50 mouse cellular contexts compared by ENCODE assay signal in the genomic region with DNA sequence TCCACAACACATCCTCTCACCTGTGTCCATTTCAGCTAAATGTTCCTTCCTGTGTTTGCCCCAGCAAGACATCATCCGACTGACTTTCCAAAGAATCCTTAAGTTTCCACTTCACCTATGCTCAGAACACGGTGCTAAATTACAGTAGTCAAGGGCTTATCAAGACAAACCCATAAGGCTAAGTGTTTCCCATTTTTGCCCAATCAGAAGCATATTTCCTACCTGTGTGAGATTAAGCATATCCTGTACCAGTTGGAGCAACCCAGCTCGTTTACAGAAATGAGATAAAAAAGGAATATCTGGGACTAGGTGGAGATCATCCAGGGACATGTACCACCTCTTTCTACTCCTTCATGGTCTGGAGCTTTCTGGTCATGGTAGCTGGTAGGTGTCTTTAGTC. TPM values are rescaled to one million over a fixed set of nuclear protein-coding genes. Genes with fewer than 3 reads are reported as not detected.
"Had no signal": no experiment of that assay in that cellular context is flagged by ENCODE, and none has a peak within 500 bp of the region (broad histone marks: within the 10 kb centered on the region; RNA-seq: fewer than 3 reads in every experiment).

No protein-coding gene starts in this region.

- H3K4me3 ChIP-seq: heart, embryonic 10.5 days; heart, embryonic 12.5 days; heart, embryonic 13.5 days; heart, embryonic 15.5 days; hindbrain, embryonic 10.5 days; hindbrain, embryonic 12.5 days; hindbrain, embryonic 13.5 days; hindbrain, embryonic 15.5 days; intestine, embryonic 15.5 days; kidney, embryonic 15.5 days; layer of hippocampus, adult 2 months; left cerebral cortex, adult 2 months had no signal

- DNase-seq: heart, postnatal 10 days; heart, postnatal 14 days; heart, postnatal 36 days; kidney, adult 11 months; kidney, adult 18-20 months; kidney, adult 2 months; kidney, adult 8-10 months; kidney, adult 9 months; kidney, postnatal 10 days; kidney, postnatal 14 days; kidney, postnatal 25 days; kidney, postnatal 36 days; kidney, postnatal 4 days; layer of hippocampus, adult 9-11 months; layer of hippocampus, postnatal 36 days had no signal

- H3K9me3 ChIP-seq: heart, embryonic 10.5 days; heart, embryonic 13.5 days; heart, embryonic 15.5 days; hindbrain, embryonic 12.5 days; hindbrain, embryonic 13.5 days; hindbrain, embryonic 15.5 days; intestine, embryonic 15.5 days; kidney, embryonic 15.5 days had no signal

- H3K9ac ChIP-seq: heart, embryonic 12.5 days; heart, embryonic 13.5 days; heart, embryonic 15.5 days; hindbrain, embryonic 12.5 days; hindbrain, embryonic 13.5 days; hindbrain, embryonic 14.5 days; hindbrain, embryonic 15.5 days; intestine, embryonic 15.5 days; kidney, embryonic 15.5 days had no signal

- H3K4me1 ChIP-seq: heart, embryonic 10.5 days; heart, embryonic 12.5 days; hindbrain, embryonic 12.5 days; hindbrain, embryonic 13.5 days; hindbrain, embryonic 15.5 days; intestine, embryonic 15.5 days had no signal

- H3K36me3 ChIP-seq: heart, embryonic 10.5 days; heart, embryonic 12.5 days; heart, embryonic 13.5 days; heart, embryonic 15.5 days; hindbrain, embryonic 10.5 days; hindbrain, embryonic 12.5 days; hindbrain, embryonic 13.5 days; hindbrain, embryonic 15.5 days; intestine, embryonic 15.5 days; kidney, embryonic 15.5 days had no signal

- H3K27ac ChIP-seq: heart, embryonic 10.5 days; heart, embryonic 13.5 days; heart, embryonic 15.5 days; hindbrain, embryonic 10.5 days; hindbrain, embryonic 12.5 days; hindbrain, embryonic 13.5 days; hindbrain, embryonic 14.5 days; hindbrain, embryonic 15.5 days; hindbrain, postnatal 0 days; intestine, embryonic 15.5 days; kidney, embryonic 15.5 days; kidney, postnatal 0 days; layer of hippocampus, adult 2 months; left cerebral cortex, adult 2 months had no signal

- H3K27me3 ChIP-seq: heart, embryonic 12.5 days; heart, embryonic 13.5 days; heart, embryonic 15.5 days; hindbrain, embryonic 12.5 days; hindbrain, embryonic 13.5 days; hindbrain, embryonic 15.5 days; intestine, embryonic 15.5 days; kidney, embryonic 15.5 days had no signal

RNA-seq across cellular contexts. Expression of a gene that starts 22.8 kb away (rescaled TPM):
- total RNA-seq: heart, postnatal 10 days; heart, postnatal 14 days; heart, postnatal 25 days; heart, postnatal 36 days; hematopoietic stem cell, adult 5-6 weeks; hindbrain, postnatal 0 days; layer of hippocampus, adult 18-20 months; layer of hippocampus, adult 2 months; layer of hippocampus, adult 8-10 months; layer of hippocampus, postnatal 10 days; layer of hippocampus, postnatal 14 days; layer of hippocampus, postnatal 25 days; layer of hippocampus, postnatal 36 days; left cerebral cortex, adult 18-20 months; left cerebral cortex, adult 2 months had no signal
- polyA plus RNA-seq: heart, embryonic 13.5 days; heart, embryonic 14.5 days; heart, embryonic 15.5 days; heart, embryonic 16.5 days; heart, postnatal 0 days; hindbrain, embryonic 10.5 days; hindbrain, embryonic 11.5 days; hindbrain, embryonic 13.5 days; hindbrain, embryonic 14.5 days; hindbrain, embryonic 15.5 days; hindbrain, embryonic 16.5 days; hindbrain, postnatal 0 days; inflammation-experienced regulatory T-cells, adult 6 months; intestine, embryonic 14.5 days; intestine, embryonic 16.5 days; intestine, postnatal 0 days; kidney, embryonic 14.5 days; kidney, embryonic 15.5 days; kidney, embryonic 16.5 days; kidney, postnatal 0 days; large intestine, adult 2 months had no signal
